Mouse (Mus musculus) granulocyte monocyte progenitor cell, adult 5-6 weeks (primary cell): ENCODE results near the gene Lsamp. TPM values are rescaled to one million over a fixed set of nuclear protein-coding genes. Genes with fewer than 3 reads are reported as not detected.

Source experiments
- ATAC-seq: replicated peaks from 2 replicates; pipeline ENCODE4 v1.8.0; 2016; ENCODE audit warnings: mild to moderate bottlenecking, moderate TSS enrichment, inconsistent platforms; ENCODE audit not compliant: poor library complexity, severe bottlenecking
- total RNA-seq, 2 experiments: library from RNA; stranded (forward) in 1 of 2; stranded (reverse) in 1 of 2; fragments of 200-712, 200-1000 nt in 1 of 2; fragments of >200 nt in 1 of 2; fragmentation: Nextera tagmentation in 1 of 2; gene quantifications; 2 replicates each; pipeline ENCODE4 v1.2.3; 2014 to 2017

Gene Lsamp
- total RNA-seq, 2 experiments from 2014 or later: not detected

DNA sequence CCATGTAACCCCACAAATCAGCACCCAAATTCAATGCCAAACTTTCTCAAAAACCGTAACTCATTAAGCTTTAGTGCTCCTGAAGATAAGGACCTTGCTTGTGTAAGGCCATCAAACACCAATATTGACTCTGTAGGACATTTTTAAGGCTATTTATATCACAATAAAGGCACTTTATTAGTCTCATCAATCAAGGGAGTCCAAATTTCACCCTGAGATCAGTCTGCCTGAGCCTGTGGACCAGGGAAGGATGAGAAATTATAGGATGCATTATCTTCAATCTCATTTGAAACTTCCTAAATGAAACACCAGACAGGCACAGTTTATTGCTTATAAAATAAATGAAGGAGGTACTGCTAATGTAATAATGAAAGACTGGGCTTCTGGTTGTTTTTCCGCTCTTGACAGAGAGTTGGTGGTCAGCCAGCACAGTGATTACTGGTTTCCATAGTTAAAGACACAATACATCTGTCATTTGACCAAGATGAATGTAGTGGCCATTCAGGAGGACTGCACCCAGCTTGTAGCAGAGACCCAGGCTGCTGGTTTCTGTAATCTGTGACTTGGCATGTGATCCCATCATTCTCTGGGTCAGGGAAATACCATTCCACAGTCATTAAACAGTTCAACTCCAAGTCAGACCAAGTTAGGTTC is 1855.7 kb downstream of the Lsamp start:
- no peak for ATAC-seq

DNA sequence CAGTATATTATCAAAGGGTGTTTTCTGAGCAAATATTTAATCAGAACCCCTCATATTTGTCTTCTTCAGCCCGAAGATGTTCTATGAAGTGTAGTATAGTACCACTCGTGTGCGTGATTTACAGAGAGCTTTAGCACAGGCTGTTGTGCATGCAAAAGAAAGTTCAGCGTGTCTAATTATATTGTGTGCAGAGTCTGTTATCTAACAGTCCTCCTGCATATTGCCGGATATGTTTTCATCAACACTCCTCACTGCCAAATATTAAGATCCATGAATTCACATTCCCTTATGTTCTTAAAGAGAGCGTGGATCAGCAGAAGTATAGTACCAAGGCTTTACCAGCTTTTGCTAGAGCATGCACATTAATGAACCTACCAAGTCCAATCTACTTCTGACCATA is 1862.7 kb downstream of the Lsamp start:
- no peak for ATAC-seq

DNA sequence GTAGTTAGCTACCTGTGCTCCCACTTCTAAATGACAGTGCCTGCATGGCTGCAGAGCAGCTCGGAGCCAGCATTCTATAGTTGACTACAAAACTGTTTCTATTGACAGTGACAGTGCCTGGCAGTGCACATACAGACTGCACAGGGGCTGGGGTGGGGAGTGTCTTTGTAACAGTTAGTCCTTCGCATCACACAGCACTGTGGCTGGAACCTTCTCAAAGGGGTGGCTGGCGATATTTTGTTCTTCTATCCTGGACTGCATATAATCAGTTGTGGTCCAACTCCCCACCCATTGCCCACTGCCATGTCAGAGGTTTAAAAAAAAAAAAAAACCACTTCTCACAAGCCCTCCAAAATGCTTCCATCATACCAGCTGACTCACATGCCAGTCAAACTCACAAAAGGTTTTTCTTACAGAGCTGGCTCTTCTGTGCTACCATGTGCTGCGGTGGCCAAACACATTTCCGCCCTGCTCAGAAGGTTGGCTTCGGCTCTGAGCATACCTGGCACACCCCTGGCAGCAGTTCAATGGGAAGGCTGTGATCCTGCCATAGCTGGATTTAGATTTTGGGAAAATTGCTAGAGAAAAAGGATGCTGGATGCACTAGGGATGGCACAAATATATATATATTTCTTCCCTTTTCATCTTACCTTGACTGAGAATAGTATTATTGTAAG is 1887.9 kb downstream of the Lsamp start:
- ATAC-seq: no peak

DNA sequence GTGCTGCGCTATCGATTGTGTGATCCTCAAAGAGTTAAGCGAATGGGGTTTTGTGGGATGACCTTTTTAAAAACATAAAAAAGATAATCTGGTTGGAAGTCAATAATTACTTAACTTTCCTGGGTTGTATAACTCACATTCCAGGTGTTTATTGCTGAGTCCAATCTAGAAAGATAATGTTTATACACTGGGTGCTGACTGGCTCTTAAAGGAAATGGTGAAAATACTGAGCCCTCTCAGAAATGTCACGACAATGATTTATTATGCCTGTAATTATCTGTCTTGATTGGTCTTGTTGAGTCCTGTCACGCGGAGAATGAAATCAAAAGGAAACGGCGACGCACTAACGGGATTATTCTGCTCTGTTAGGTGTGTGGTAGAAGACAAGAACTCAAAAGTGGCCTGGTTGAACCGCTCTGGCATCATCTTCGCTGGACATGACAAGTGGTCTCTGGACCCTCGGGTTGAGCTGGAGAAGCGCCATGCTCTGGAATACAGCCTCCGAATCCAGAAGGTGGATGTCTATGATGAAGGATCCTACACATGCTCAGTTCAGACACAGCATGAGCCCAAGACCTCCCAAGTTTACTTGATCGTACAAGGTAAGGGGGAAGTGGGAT is 1904.5 kb downstream of the Lsamp start:
- ATAC-seq: no peak

DNA sequence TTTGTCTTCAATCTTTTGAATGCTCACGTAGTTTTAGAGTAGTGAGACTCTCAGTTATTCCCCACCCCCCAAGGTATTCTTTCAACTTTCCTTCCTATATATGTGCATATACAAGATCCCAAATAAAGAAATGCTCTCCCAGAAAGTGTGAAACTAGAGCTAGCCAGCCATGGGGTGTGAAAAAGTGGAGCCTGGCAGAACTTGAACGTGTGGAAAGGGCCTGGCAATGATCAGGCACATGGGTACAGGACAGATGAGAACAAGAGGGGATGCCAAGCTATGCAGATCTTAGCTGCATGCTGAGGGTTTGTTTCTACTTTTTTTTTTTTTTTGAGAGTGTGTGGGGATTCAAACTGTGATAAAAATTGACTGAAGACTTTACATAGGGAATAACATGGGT is 1916.6 kb downstream of the Lsamp start:
- ATAC-seq: no peak

DNA sequence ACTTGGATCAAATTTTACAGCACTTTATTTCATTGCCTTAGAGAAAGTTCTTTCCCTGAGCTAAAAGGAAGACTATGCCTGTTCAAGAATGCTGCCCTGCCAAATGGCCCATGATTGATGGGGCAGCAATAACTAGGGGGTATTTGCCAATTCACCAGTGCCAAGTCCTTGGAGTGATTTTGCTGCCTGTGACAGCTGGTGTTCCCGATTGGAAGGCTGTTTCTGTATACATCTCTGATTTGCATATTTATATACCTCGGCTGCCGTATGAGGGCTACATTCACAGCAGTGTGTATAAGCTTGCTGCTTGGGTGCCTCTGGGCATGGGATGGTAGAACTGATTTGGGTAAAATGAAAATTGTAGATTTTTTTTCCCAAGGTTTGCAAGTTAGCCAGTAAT is 1919.5 kb downstream of the Lsamp start:
- no peak for ATAC-seq

DNA sequence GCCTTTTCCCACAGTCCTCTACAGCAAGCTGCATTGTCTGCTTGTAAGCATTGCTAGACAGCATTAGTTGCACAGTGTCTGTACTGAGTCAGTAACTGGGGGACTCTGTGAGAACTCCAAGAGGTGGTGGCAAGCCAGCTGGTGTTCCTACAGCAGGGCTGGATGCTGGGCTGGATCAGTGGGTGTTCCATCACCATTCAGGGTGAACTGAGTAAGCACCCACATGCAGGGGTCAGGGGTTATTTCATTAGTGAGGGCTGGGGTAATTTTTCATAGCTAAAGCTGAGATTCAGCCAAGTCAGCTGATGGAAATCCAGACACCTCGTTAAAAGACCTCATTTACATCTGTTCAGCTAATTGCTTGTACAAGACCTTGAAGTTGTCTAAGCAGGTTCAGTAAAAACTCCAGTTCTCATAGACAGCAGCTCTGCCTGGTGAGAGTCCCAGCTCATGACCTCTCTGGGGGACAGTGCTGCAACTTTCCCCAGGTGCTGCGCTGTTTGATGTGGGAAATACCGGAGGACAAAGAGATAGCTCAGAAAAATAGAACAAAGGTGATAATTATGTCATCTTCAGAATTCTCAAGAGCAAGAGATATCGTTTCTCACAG is 1928.5 kb downstream of the Lsamp start:
- no peak for ATAC-seq

DNA sequence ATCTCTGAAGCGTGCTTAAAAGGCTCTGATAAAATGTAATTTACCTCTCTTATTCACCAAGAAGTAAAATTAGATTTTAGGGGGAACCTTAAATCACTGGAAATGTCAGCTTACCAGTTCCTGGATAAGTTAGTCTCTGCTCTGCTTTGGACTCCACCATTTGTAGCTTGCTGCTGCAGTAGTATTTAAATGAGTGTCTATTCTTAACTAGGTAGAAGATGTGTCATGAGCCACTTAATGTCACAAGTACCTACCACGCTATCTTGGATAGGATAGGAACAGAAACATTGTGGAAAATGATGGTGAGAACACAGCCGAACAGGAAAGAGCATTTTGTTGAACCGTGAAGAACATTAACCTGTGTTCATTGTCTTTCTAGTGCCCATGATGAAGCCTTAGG is 1929.2 kb downstream of the Lsamp start:
- no peak for ATAC-seq

DNA sequence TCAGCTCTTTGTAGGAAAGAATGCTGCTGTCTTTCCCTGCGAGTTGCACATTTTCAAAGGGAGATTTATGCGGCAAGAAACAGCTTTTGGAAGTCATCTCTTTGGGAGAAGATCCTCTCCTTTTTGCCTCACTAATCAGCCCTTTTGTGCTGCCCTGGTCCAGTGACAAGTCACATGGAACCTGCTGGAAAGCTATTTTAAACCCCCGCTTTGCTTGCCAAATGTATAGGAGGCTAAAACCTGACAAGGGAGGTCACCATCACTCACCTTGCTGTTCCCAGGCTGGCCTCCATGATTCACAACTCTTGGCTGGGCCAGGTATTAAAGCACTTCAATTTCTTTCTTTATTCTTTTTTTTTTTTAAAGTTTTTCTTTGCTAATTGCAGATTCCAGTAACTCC is 1932.2 kb downstream of the Lsamp start:
- no peak for ATAC-seq

DNA sequence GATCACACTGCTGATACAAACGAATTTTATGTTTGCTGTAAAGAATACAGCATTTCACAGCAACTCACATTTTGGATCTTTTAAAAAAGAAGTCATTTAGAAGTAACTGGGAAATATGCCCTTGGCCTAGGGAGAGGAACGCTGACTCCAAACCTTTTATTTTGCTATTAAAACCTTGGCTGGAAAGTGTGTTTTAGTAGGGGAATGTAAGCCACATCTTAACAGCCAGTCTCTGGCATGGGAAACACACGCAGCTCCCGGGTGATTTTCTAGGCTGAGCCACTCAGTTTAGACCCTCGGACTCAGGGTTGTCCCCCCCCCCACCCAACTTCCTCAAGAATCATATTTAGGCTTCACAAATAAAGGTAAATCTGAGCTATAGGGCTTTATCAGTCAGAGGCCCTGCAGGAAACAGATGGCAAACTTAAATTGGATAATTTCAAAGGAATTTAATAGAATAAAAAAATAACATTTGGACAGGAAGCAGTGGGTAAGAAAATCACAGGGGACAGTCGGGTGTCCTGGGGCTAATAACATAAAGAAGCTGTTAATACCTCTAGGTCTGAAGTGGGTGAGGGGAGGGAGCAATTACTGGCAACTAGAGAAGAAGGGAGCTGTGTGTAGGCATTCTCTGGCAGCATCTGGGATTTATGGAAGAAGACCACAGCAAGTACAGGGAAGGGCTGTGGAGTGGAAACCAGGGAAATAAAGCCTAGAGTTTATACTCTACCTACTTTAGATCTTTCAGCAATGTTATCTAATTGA is 1933.1 kb downstream of the Lsamp start:
- no peak for ATAC-seq

DNA sequence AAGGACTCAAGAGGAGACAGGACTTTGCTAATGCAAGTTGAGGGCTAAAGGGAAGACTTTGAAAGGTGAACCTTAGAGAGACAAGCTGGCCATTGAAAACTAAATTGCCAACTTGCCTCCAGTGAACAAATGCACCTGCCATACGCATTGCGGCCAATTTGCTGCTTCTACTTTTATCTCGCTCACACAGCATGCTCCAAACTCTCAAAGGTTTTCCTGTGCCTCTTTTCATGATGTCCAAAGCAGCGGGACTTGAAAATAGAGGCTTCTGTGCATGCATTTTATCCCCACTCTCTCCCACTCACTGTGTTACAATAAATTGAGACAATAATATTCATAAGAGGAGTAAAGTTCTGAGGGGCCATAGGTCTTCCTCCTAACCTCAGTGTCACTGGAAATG is 1945.4 kb downstream of the Lsamp start:
- ATAC-seq: no peak

DNA sequence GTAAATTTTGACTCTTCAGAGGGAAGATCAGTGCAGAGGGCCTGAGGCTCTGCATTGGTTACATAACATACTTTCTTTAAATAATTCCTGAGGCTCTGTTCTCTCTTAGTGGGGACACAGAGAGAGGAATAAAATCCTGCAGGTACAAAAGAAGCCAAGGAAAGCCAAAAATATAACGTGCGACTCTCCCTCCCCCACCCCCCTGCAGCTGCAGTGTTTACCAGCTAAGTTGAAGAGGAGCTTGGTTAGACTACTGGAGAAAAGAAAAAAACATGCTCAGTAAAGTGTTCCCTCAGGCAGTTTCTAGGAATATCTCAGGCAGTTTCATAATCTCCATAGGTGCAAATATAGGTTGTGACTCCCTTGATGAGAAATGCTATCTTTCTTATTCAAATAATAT is 1951.5 kb downstream of the Lsamp start:
- ATAC-seq: no peak

DNA sequence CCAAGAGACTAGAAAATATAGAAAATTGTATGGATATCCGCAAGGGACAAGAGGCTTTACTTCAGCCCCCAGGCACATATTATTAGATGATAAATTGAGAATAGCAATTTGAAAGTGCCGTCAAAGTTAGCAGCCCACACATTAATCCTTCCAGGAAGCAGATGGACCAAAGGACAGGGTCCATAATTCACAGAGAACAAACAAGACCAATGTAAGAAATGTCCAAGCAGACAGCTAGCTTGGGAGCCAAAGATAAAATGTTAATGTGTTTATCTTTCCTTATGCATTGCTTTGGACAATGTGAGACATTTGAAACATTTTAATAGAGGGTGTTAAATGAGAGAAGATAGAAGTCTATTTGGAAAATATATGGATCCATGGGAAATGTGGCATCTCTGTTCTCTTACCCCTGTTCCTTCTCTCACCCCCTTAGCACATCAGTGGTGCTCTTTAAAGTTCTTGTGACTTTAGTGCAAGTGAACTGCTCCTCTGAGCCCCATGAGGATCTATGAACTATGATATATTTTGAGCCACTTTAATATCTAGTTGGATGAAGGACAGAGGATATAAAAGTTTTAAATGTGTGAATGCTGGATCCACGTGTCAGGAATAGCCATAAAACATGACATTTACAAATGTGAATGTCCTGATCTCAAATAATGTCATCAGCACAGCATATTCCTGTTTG is 1952.9 kb downstream of the Lsamp start:
- no peak for ATAC-seq

DNA sequence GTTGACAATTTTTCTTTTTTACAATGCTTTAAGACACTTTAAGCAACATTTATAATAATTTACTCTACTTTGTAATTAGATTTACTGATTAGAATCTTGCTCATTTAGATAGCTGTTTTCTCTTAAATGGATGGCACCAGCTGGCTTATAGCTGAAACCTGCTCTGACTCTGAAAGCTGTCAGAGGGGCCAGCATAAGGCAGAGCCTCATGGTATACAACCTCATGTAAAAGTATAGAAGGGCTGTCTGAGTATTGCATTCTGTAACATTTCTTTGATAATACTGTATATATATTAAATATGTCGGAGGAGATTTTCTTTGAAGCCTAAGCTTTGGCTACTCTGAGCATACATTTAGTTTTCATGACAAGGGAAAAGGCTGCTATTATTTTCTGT is 1953.4 kb downstream of the Lsamp start:
- no peak for ATAC-seq

DNA sequence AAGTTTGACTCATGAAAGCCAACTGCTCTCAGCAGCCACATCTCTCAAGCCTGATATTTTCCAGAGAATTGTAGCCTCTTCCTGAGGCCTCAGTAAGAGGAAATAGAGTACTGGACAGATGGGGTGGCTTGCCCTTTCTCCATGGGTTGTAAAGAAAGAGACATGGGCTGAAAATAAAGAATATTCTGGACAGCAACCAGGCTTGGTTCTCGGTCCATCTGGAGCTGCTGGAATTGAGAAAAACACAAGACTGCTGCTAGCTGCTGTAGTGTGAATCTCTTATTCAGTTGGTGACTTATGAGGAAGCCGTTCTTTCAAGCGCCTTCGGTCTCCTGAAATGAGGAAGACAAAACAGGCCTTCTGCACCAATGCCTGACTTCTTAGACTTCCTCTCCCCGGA is 1954.1 kb downstream of the Lsamp start:
- ATAC-seq: no peak

DNA sequence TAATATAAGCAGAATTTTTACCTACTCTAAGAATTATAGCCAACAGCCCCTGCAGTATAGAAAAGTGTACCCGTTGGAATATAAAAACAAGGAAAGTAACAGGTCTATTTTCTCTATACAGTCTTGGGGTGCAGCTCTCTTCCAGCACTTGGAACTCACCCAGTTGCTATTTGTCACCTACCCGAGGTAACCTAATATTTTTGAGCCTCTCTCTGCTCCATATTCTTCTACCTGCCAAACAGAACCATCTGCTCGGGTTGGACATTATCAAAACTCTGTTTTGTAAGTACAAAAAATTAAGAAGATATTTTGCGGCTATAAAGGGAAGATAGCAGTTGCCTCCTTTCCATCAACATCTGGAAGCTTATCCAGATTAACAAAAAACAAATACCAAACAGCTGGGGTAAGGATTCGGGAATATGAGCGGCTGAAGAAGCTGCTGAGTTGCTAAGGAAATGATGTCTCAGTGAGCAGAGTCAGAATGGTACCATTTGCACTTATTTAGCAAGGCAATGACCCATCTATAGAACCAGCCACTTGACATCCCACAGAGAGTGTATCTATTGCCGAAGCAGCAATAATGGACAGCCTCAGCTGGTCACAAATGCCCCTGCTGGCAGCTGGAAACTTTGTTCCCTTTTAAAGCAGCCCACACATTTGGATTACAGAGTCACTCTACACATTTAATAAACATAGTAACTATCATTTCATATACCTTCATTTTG is 1957.6 kb downstream of the Lsamp start:
- ATAC-seq: no peak

DNA sequence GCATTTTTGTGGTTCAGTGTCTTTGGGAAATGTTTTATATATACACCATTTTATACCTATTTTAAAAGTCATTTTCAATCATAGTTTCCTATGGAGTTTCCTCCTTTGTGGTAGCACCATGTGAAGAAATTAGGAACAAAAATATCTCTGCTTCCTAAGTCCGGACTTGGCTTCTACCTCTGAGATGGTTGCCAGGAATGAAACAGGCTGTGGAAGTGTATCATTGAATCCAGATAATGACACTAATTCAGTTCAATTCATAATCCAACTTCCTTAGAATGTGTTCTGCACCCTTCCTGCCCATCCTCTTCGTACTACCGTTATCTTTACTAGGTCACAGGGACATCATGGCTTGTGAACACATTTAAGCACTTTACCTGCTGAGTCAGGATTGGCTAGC is 1973.7 kb downstream of the Lsamp start:
- no peak for ATAC-seq

DNA sequence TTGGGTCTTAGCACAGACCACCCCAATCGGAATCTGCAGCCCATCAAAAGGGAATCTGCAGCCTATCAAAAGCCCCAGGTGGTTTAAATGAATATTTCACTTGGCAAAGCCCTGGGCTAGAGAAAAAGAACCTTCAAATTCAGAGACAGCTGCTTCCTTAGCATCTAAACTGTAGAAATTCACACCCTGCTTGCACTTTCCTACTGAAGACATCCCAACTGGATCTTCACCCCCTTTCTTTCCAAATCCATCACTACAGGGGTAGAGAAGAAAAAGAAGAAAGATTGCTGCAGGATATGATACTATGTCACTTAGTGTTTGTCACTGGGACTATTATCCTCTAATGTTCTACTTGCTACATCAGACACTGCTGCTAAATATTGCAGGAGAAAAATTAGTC is 1981.5 kb downstream of the Lsamp start:
- ATAC-seq: no peak

DNA sequence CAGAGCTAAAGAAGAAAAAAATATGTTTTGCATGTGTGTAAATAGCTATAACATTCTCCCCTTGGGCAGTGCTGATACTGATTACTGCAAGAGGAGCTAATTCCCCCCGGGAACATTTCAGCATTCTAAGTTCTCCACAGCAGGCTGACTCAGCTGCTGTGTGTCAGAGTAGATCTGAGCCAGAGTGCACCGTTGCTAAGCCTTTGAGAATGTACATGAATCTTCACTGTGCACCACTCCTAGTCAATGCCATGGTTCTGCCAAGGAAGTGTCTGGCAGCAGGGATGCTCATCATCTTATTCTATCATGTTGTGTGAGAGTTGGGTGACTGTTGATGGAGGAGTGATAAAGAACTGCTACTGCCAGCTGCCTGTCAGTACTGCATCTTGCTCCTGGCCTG is 1985.1 kb downstream of the Lsamp start:
- no peak for ATAC-seq
